Mouse (Mus musculus): ENCODE results near the gene Stat5a.

Gene Stat5a

GRCm38 (mm10) chr11:100858935-100859578 lies at the start of gene Stat5a:
Stat5a (plus strand) TSS chr11:100859351.
- DNase-seq (ENCODE audit: low read depth, low spot score) = no peak

- DNase-seq (ENCODE audit: low read depth, low spot score) = no peak
Observed at GRCm38 (mm10) chr11:100810516-100810915, 48.6 kb upstream of the Stat5a start.

- peak; percentile 30 for DNase-seq (ENCODE audit: low read depth, low spot score)
Observed at GRCm38 (mm10) chr11:100811132-100811531, 48.0 kb upstream of the Stat5a start.

GRCm38 (mm10) chr11:100814498-100814897 lies 44.7 kb upstream of the Stat5a start:
- DNase-seq (ENCODE audit: low read depth, low spot score) = peak; percentile 21

GRCm38 (mm10) chr11:100816342-100816741 lies 42.8 kb upstream of the Stat5a start:
- no peak for DNase-seq (ENCODE audit: low read depth, low spot score)

GRCm38 (mm10) chr11:100816801-100817200 lies 42.4 kb upstream of the Stat5a start:
- DNase-seq (ENCODE audit: low read depth, low spot score) = no peak

- DNase-seq (ENCODE audit: low read depth, low spot score) = no peak
Observed at GRCm38 (mm10) chr11:100817311-100817710, 41.8 kb upstream of the Stat5a start.

GRCm38 (mm10) chr11:100818359-100819012 lies 40.7 kb upstream of the Stat5a start:
- no peak for DNase-seq (ENCODE audit: low read depth, low spot score)

- DNase-seq (ENCODE audit: low read depth, low spot score) = no peak
Observed at GRCm38 (mm10) chr11:100819048-100819447, 40.1 kb upstream of the Stat5a start.

- DNase-seq (ENCODE audit: low read depth, low spot score) = no peak
Observed at GRCm38 (mm10) chr11:100819626-100820025, 39.5 kb upstream of the Stat5a start.

- DNase-seq (ENCODE audit: low read depth, low spot score) = no peak
Observed at GRCm38 (mm10) chr11:100820047-100820446, 39.1 kb upstream of the Stat5a start.

- no peak for DNase-seq (ENCODE audit: low read depth, low spot score)
Observed at GRCm38 (mm10) chr11:100821605-100822220, 37.4 kb upstream of the Stat5a start.

GRCm38 (mm10) chr11:100822365-100822764 lies 36.8 kb upstream of the Stat5a start:
- no peak for DNase-seq (ENCODE audit: low read depth, low spot score)

GRCm38 (mm10) chr11:100823543-100824313 lies 35.4 kb upstream of the Stat5a start:
- no peak for DNase-seq (ENCODE audit: low read depth, low spot score)

- no peak for DNase-seq (ENCODE audit: low read depth, low spot score)
Observed at GRCm38 (mm10) chr11:100824496-100824895, 34.7 kb upstream of the Stat5a start.

- DNase-seq (ENCODE audit: low read depth, low spot score) = no peak
Observed at GRCm38 (mm10) chr11:100825451-100825850, 33.7 kb upstream of the Stat5a start.

- no peak for DNase-seq (ENCODE audit: low read depth, low spot score)
Observed at GRCm38 (mm10) chr11:100826161-100826866, 32.8 kb upstream of the Stat5a start.

GRCm38 (mm10) chr11:100828676-100829151 lies 30.4 kb upstream of the Stat5a start:
- DNase-seq (ENCODE audit: low read depth, low spot score) = no peak

GRCm38 (mm10) chr11:100829691-100830090 lies 29.5 kb upstream of the Stat5a start:
- DNase-seq (ENCODE audit: low read depth, low spot score) = no peak

- no peak for DNase-seq (ENCODE audit: low read depth, low spot score)
Observed at GRCm38 (mm10) chr11:100831396-100831795, 27.8 kb upstream of the Stat5a start.

GRCm38 (mm10) chr11:100833466-100833865 lies 25.7 kb upstream of the Stat5a start:
- peak; percentile 58 for DNase-seq (ENCODE audit: low read depth, low spot score)

All from ES-CJ7 (cell line).